Mouse (Mus musculus) ES-Bruce4 (cell line): ENCODE results near the gene Zdhhc8. TPM values are rescaled to one million over a fixed set of nuclear protein-coding genes. Genes with fewer than 3 reads are reported as not detected.

Experiments used
- H3K27ac ChIP-seq: 2 replicates; pipeline ENCODE4 v1.5.1; 2012; ENCODE audit warnings: low read length, inconsistent platforms; ENCODE audit not compliant: insufficient read depth
- H3K27me3 ChIP-seq: 2 replicates; pipeline ENCODE4 v1.6.1; 2012; ENCODE audit warnings: mild to moderate bottlenecking, low read length, inconsistent platforms; ENCODE audit not compliant: control insufficient read depth, poor library complexity, insufficient read depth, severe bottlenecking
- H3K36me3 ChIP-seq: 2 replicates; pipeline ENCODE4 v1.6.1; 2012; ENCODE audit warnings: inconsistent platforms, mild to moderate bottlenecking, low read length, moderate library complexity; ENCODE audit not compliant: control insufficient read depth, poor library complexity, insufficient read depth, severe bottlenecking
- H3K4me1 ChIP-seq: one replicate; pipeline ENCODE4 v1.8.1; 2011; ENCODE audit warnings: low read length; ENCODE audit not compliant: control insufficient read depth, insufficient read depth
- H3K4me3 ChIP-seq: 2 replicates; pipeline ENCODE4 v1.5.1; 2011; ENCODE audit warnings: low read depth, mild to moderate bottlenecking, low read length
- H3K9ac ChIP-seq: 2 replicates; pipeline ENCODE4 v1.6.1; 2012; ENCODE audit warnings: low read depth, mild to moderate bottlenecking, inconsistent platforms; ENCODE audit not compliant: poor library complexity, severe bottlenecking
- H3K9me3 ChIP-seq: replicated peaks from 2 replicates; pipeline ENCODE4 v1.6.1; 2012; ENCODE audit warnings: mild to moderate bottlenecking, low read length, inconsistent platforms; ENCODE audit not compliant: control insufficient read depth, poor library complexity, insufficient read depth, severe bottlenecking
- CTCF ChIP-seq: IDR thresholded peaks from one replicate; pipeline ENCODE4 v1.8.1; 2011; ENCODE audit warnings: low read depth, low read length
- EP300 ChIP-seq: IDR thresholded peaks from 2 replicates; pipeline ENCODE4 v1.6.1; 2011; ENCODE audit warnings: low read depth, low read length; ENCODE audit not compliant: insufficient read depth
- POLR2A ChIP-seq: IDR thresholded peaks from one replicate; pipeline ENCODE4 v1.8.1; 2011; ENCODE audit warnings: low read length; ENCODE audit not compliant: insufficient read depth
- polyA plus RNA-seq: library from polyadenylated mRNA; stranded (reverse); fragments of >200 nt; gene quantifications from 2 replicates; pipeline ENCODE4 v1.2.4, GENCODE M21; 2011; ENCODE audit warnings: low read depth; ENCODE audit not compliant: missing spikeins, insufficient read depth, insufficient read length

Gene Zdhhc8
- polyA plus RNA-seq, 1 experiment = 11.7 TPM

GRCm38 (mm10) chr16:18247521-18248399 is 12.8 kb upstream of the Zdhhc8 start:
- Histone ChIP-seq H3K36me3 (peaks cover 65% of the 10 kb centered on the region), H3K9me3 (no peaks in the 10 kb centered on the region), H3K27me3 (no peaks in the 10 kb centered on the region), H3K9ac (peak overlapping the region; percentile 99), H3K27ac (peak overlapping the region; percentile 24; the same call in 1 of the 2 replicates), H3K4me3 (peak overlapping the region; percentile 98), H3K4me1 (peaks cover 3% of the 10 kb centered on the region)
- no peak for TF ChIP-seq POLR2A
- TF ChIP-seq CTCF = no peak
- TF ChIP-seq EP300 = no peak

DNA sequence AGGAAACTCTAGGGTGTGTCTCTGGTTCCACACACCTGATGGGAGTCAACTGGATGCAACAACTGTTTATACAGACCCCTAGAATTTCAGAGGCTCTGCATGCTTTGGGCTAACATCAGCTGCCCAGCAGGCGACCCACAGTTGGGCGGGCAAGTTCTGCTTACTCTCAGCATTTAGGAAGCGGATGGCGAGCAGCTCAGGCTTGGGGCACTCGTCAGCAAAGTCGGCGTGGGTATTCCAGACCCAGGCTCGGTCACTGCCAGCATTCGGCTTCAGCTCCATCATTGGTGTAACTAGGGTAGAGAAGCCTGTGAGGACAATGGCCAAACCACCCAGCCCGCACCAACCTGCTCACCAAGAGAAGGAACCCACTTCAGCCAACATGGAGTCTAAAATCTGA is 6.6 kb upstream of the Zdhhc8 start:
- H3K9me3 ChIP-seq = no peaks in the 10 kb centered on the region
- H3K9ac ChIP-seq = no peak overlapping the region
- no peaks in the 10 kb centered on the region for H3K4me1 ChIP-seq
- H3K27ac ChIP-seq = no peak overlapping the region
- no peak overlapping the region for H3K4me3 ChIP-seq
- H3K27me3 ChIP-seq = no peaks in the 10 kb centered on the region
- TF ChIP-seq POLR2A (no peak), CTCF (no peak), EP300 (no peak)
- H3K36me3 ChIP-seq = peaks cover 83% of the 10 kb centered on the region

DNA sequence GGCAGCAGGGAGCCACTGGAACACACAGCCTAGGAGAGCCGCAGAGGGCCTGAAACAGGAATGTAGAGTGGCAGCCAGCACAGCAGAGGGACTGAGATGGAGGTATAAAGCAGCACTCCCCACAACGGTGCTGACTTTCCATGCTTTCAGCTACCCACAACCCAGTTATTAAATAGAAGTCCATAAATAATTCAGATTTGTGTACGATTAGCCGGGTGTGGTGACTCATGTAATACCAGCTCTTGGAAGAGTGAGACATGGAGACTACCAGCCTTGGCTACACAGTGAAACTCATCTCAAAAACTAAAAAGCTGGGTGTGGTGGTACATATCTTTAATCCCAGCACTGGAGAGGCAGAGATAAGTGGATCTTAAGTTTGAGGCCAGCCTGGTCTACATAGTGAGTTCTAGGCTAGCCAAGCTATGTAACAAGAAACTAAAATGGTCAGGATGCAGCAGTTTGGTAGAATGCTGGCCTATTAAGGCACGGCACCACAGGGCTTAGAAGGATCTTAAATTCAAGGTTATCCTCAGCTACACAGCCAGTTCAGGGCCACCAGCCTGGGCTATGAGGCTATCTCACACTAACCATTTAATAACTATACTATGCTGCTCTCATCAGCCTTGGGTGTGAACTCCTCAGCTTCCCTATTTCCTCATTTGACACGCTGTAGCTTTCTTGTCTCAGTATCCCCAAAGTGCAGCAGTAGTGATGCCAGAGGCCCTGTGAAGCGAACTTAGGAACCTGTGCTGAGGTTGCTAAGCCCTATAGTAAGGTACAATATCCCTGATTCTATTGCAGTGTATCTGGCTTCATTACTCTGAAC is 2.0 kb upstream of the Zdhhc8 start:
- H3K4me1 ChIP-seq = no peaks in the 10 kb centered on the region
- H3K9me3 ChIP-seq = no peaks in the 10 kb centered on the region
- no peak overlapping the region for H3K9ac ChIP-seq
- TF ChIP-seq CTCF (no peak), EP300 (no peak), POLR2A (no peak)
- H3K27me3 ChIP-seq = no peaks in the 10 kb centered on the region
- no peak overlapping the region for H3K27ac ChIP-seq
- peaks cover 36% of the 10 kb centered on the region for H3K36me3 ChIP-seq
- H3K4me3 ChIP-seq = no peak overlapping the region

DNA sequence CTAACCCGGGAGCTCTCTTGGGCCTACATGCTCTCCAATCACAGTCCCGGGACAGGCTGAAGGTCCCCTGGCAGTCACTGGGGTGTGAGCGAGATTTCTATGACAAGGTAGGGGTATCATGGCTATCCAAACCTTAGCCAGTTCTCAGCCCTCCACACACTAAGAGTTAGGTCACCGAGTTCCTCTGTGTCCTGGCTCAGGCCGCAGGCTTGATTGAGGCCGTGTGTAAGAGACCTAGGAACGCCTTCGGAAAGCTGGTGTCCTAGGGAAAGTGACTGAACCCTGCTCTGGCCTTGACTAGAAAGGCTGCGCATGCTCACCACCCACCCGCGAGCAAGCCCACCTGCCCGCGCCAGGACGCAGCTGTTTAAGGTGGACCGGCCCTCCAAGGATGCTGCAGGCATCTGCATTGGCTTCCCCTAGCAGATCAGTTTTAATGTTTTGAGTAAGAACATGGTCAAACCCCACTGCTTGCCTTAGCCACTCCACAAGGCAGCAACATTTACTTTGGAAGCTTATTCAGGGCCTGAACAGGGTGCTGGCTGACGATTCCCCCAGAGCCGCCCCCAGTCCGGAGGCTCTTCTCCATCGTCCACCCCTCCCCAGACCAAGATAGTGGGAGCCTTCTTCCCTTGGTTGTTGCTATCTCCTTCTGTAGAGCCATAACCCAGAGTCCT is 591 bp upstream of the Zdhhc8 start:
- H3K9me3 ChIP-seq = no peaks in the 10 kb centered on the region
- no peaks in the 10 kb centered on the region for H3K27me3 ChIP-seq
- H3K36me3 ChIP-seq = peaks cover 22% of the 10 kb centered on the region
- TF ChIP-seq POLR2A (no peak), CTCF (no peak), EP300 (no peak)
- peak overlapping the region; percentile 75 for H3K9ac ChIP-seq
- peak overlapping the region; percentile 71 for H3K4me3 ChIP-seq
- H3K4me1 ChIP-seq = no peaks in the 10 kb centered on the region
- H3K27ac ChIP-seq = no peak overlapping the region

GRCm38 (mm10) chr16:18233919-18234670 is 841 bp downstream of the Zdhhc8 start:
- no peak for TF ChIP-seq EP300
- TF ChIP-seq CTCF = no peak
- TF ChIP-seq POLR2A = no peak
- Histone ChIP-seq H3K4me3 (peak overlapping the region; percentile 58), H3K4me1 (no peaks in the 10 kb centered on the region), H3K9me3 (no peaks in the 10 kb centered on the region), H3K27me3 (no peaks in the 10 kb centered on the region), H3K9ac (peak overlapping the region; percentile 75), H3K27ac (no peak overlapping the region), H3K36me3 (peaks cover 9% of the 10 kb centered on the region)
